Mouse (Mus musculus) thymus, adult 18-20 months (tissue): ENCODE results near the gene Tnpo3.
A peak's percentile ranks its signal among the peaks of the same experiment; 100 is the strongest.

ENCODE experiments used
- DNase-seq, 2 experiments: peaks; one replicate each; pipeline ENCODE4 v3.0.0; 2022; ENCODE audit warnings: mixed read lengths in 2 of 2

The Tnpo3 gene

GRCm38 (mm10) chr6:29526281-29527251 is 83.1 kb downstream of the Tnpo3 start, which contains the start of gene Irf5:
Gene Irf5 (plus strand): TSS chr6:29526625.
- no peak for DNase-seq

GRCm38 (mm10) chr6:29525256-29525655 is 84.4 kb downstream of the Tnpo3 start:
- no peak for DNase-seq

GRCm38 (mm10) chr6:29524034-29524489 is 85.6 kb downstream of the Tnpo3 start:
- DNase-seq: no peak

- no peak for DNase-seq
These were observed 86.2 kb downstream of the Tnpo3 start for GRCm38 (mm10) chr6:29523301-29524033.

- DNase-seq: no peak
These were observed 86.9 kb downstream of the Tnpo3 start for GRCm38 (mm10) chr6:29522626-29523300.

- peak; percentile 42 to 56 for DNase-seq
These were observed 92.5 kb downstream of the Tnpo3 start for GRCm38 (mm10) chr6:29517139-29517538.

- no peak for DNase-seq
These were observed 96.4 kb downstream of the Tnpo3 start for GRCm38 (mm10) chr6:29513284-29513683.

- no peak for DNase-seq
These were observed 100.6 kb downstream of the Tnpo3 start for GRCm38 (mm10) chr6:29509086-29509485.

- DNase-seq: no peak
These were observed 102.0 kb downstream of the Tnpo3 start, which contains the start of gene Kcp for GRCm38 (mm10) chr6:29507447-29508309. Gene Kcp (minus strand): TSS chr6:29507952.

- no peak for DNase-seq
These were observed 102.9 kb downstream of the Tnpo3 start for GRCm38 (mm10) chr6:29506834-29507233.

GRCm38 (mm10) chr6:29505493-29505892 is 104.2 kb downstream of the Tnpo3 start:
- no peak for DNase-seq

- no peak for DNase-seq
These were observed 108.1 kb downstream of the Tnpo3 start for GRCm38 (mm10) chr6:29501599-29501998.

GRCm38 (mm10) chr6:29500810-29501209 is 108.9 kb downstream of the Tnpo3 start:
- no peak for DNase-seq

- DNase-seq: no peak
These were observed 109.5 kb downstream of the Tnpo3 start for GRCm38 (mm10) chr6:29500177-29500576.

- no peak for DNase-seq
These were observed 111.9 kb downstream of the Tnpo3 start for GRCm38 (mm10) chr6:29497791-29498190.

- DNase-seq: no peak
These were observed 113.4 kb downstream of the Tnpo3 start for GRCm38 (mm10) chr6:29496270-29496669.

- no peak for DNase-seq
These were observed 115.6 kb downstream of the Tnpo3 start for GRCm38 (mm10) chr6:29494101-29494500.
